7 mouse cellular contexts compared by ENCODE assay signal in the genomic region with DNA sequence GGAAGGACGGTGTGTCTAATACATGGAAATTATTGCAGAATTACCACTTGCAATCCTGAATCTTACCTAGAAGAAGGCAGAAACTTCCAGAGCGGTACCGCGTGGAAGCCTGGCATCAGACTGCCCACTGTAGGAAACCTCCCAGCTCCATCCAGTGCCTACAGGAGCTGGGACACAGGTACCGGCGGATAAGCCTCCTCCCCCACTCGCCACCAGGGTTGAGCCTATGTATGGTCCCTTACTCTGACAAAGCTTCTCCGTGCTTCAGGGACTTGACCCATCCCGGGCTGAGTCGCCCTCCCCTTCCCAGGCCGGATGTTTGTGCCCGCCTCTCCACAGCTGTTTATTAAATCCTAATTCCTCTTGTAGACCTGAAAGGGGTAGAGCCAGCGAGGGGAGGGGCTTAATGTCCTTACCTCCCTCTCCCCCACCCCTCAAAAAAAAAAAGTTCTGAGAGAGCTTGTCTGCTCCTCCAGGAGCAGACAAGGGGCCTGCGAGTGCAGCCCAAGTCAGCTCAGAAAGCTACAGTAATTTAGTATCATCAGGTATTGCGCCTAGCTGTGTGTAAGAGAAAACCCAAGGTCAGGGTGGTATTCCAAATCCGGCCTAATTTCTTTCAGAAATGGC. TPM values are rescaled to one million over a fixed set of nuclear protein-coding genes. Genes with fewer than 3 reads are reported as not detected.
A peak's percentile ranks its signal among the peaks of the same experiment; 100 is the strongest.
DNase-seq lines count a peak whose midpoint lies in the region; ATAC-seq lines count a peak whose summit lies in the region.

No protein-coding gene starts in this region.

- peaks cover 18% of the 10 kb centered on the region for H3K4me1 ChIP-seq in embryonic facial prominence, embryonic 10.5 days
- H3K4me1 ChIP-seq in hindbrain, embryonic 15.5 days (replicated peaks): peaks cover 19% of the 10 kb centered on the region

- no peaks in the 10 kb centered on the region for H3K36me3 ChIP-seq in embryonic facial prominence, embryonic 10.5 days (replicated peaks)
- H3K36me3 ChIP-seq in hindbrain, embryonic 15.5 days: no peaks in the 10 kb centered on the region

- H3K27me3 ChIP-seq in embryonic facial prominence, embryonic 10.5 days (replicated peaks; ENCODE audit: low read depth, poor library complexity, severe bottlenecking): no peaks in the 10 kb centered on the region
- H3K27me3 ChIP-seq in hindbrain, embryonic 15.5 days: no peaks in the 10 kb centered on the region

- peak overlapping the region; percentile 16 for H3K27ac ChIP-seq in embryonic facial prominence, embryonic 10.5 days (replicated peaks)
- no peak overlapping the region for H3K27ac ChIP-seq in hindbrain, embryonic 15.5 days (replicated peaks)

- peak overlapping the region; percentile 67 for H3K4me2 ChIP-seq in hindbrain, embryonic 15.5 days

- 19% methylated on average over 16 of the region's 16 CpGs for WGBS in embryonic facial prominence, embryonic 10.5 days
- 32% methylated on average over 16 of the region's 16 CpGs for WGBS in hindbrain, embryonic 15.5 days

- 0 out of 2 replicates have a peak overlapping the region, but pooled peaks have one; percentile 5 for H3K9ac ChIP-seq in hindbrain, embryonic 15.5 days

- peak overlapping the region; percentile 59 for H3K4me3 ChIP-seq in embryonic facial prominence, embryonic 10.5 days
- H3K4me3 ChIP-seq in hindbrain, embryonic 15.5 days: peak overlapping the region; percentile 31

- no peaks in the 10 kb centered on the region for H3K9me3 ChIP-seq in embryonic facial prominence, embryonic 10.5 days
- no peaks in the 10 kb centered on the region for H3K9me3 ChIP-seq in hindbrain, embryonic 15.5 days

- peak; percentile 17 for DNase-seq in MN1 (ENCODE audit: low spot score)
- peak; percentile 39 for DNase-seq in embryonic facial prominence, embryonic 10.5 days (ENCODE audit: low spot score)
- peak; percentile 55 for DNase-seq in lung, postnatal 36 days
- no peak for DNase-seq in testis, postnatal 14 days (ENCODE audit: low spot score)
- no peak for DNase-seq in cerebellum, postnatal 4 days (ENCODE audit: low spot score in 2 of 2)

- ATAC-seq in hindbrain, embryonic 15.5 days (ENCODE audit: low FRiP score, low read depth): no peak
- no peak for ATAC-seq in monocyte, adult 5-6 weeks (replicated peaks; ENCODE audit: insufficient number of reproducible peaks, low FRiP score, low TSS enrichment, poor library complexity, severe bottlenecking)

RNA-seq across cellular contexts. Expression of a gene that starts 9.3 kb away (rescaled TPM):
- 0.06 TPM in 2 replicates for polyA plus RNA-seq in embryonic facial prominence, embryonic 10.5 days (2016; fragmentation: Nextera tagmentation; extraction: Ambion mirVana)
- 0.10 TPM in 1 of 2 replicates, not detected in the other for polyA plus RNA-seq in hindbrain, embryonic 15.5 days (2015; fragmentation: Nextera tagmentation; extraction: Ambion mirVana)
- total RNA-seq in monocyte, adult 5-6 weeks (2017): not detected in 3 replicates

RNA-seq across cellular contexts. Expression of a gene that starts 30.7 kb away (rescaled TPM):
- polyA plus RNA-seq in embryonic facial prominence, embryonic 10.5 days (2016; fragmentation: Nextera tagmentation; extraction: Ambion mirVana): 12.5 and 13.1 TPM in 2 replicates
- polyA plus RNA-seq in hindbrain, embryonic 15.5 days (2015; fragmentation: Nextera tagmentation; extraction: Ambion mirVana): 43.9 and 46.1 TPM in 2 replicates
- 29.9 to 52.1 TPM (median 44.8 TPM) in 3 replicates for total RNA-seq in monocyte, adult 5-6 weeks (2017)

RNA-seq across cellular contexts. Expression of a gene that starts 38.3 kb away (rescaled TPM):
- 45.4 and 47.7 TPM in 2 replicates for polyA plus RNA-seq in embryonic facial prominence, embryonic 10.5 days (2016; fragmentation: Nextera tagmentation; extraction: Ambion mirVana)
- polyA plus RNA-seq in hindbrain, embryonic 15.5 days (2015; fragmentation: Nextera tagmentation; extraction: Ambion mirVana): 132 and 135 TPM in 2 replicates
- total RNA-seq in monocyte, adult 5-6 weeks (2017): 4.2 to 13.3 TPM (median 8.5 TPM) in 3 replicates

RNA-seq across cellular contexts. Expression of a gene that starts 57.2 kb away (rescaled TPM):
- polyA plus RNA-seq in embryonic facial prominence, embryonic 10.5 days (2016; fragmentation: Nextera tagmentation; extraction: Ambion mirVana): 0.24 TPM in 1 of 2 replicates, not detected in the other
- polyA plus RNA-seq in hindbrain, embryonic 15.5 days (2015; fragmentation: Nextera tagmentation; extraction: Ambion mirVana): 0.18 and 0.96 TPM in 2 replicates
- total RNA-seq in monocyte, adult 5-6 weeks (2017): 0.95 to 2.6 TPM (median 1.5 TPM) in 3 replicates

Comparison
In these comparisons a context has a peak if more than half of its experiments do, and no peak if none do; other contexts are left out.
1. DNase-seq: peak in MN1 (single experiment), embryonic facial prominence, embryonic 10.5 days (single experiment) and lung, postnatal 36 days (single experiment); none in testis, postnatal 14 days (single experiment) and cerebellum, postnatal 4 days (0 of 2).